Mouse (Mus musculus): Measurements from ENCODE around the gene Sec16b. TPM values are rescaled to one million over a fixed set of nuclear protein-coding genes. Genes with fewer than 3 reads are reported as not detected.

Sec16b gene
- polyA plus RNA-seq, 1 experiment from 2014 or later = 0.74 TPM

GRCm38 (mm10) chr1:157470761-157471386 is 35.7 kb upstream of the Sec16b start:
- Histone ChIP-seq H3K4me3 (ENCODE audit: low read depth, low read length) (no peak overlapping the region), H3K4me1 (ENCODE audit: control insufficient read depth, insufficient read depth, low read length) (no peaks in the 10 kb centered on the region), H3K27me3 (ENCODE audit: control insufficient read depth, insufficient read depth, low read length) (no peaks in the 10 kb centered on the region), H3K4me2 (no peak overlapping the region), H3K27ac (ENCODE audit: low read depth, low read length) (no peak overlapping the region), H3K36me3 (ENCODE audit: control insufficient read depth, insufficient read depth, low read length) (peaks cover 5% of the 10 kb centered on the region; the same call in 1 of the 2 replicates), H3K9ac (ENCODE audit: low read depth, low read length) (no peak overlapping the region), H3K9me3 (replicated peaks; ENCODE audit: control insufficient read depth, low read length) (no peaks in the 10 kb centered on the region)
- 84% methylated on average over 9 of the region's 9 CpGs for WGBS (ENCODE audit: insufficient replicate concordance)
- ATAC-seq (replicated peaks; ENCODE audit: insufficient number of reproducible peaks, low FRiP score, low TSS enrichment) = no peak

- H3K27me3 ChIP-seq (ENCODE audit: control insufficient read depth, insufficient read depth, low read length) = no peaks in the 10 kb centered on the region
- H3K27ac ChIP-seq (ENCODE audit: low read depth, low read length) = no peak overlapping the region
- no peak overlapping the region for H3K4me2 ChIP-seq
- H3K4me1 ChIP-seq (ENCODE audit: control insufficient read depth, insufficient read depth, low read length) = no peaks in the 10 kb centered on the region
- no peaks in the 10 kb centered on the region for H3K9me3 ChIP-seq (replicated peaks; ENCODE audit: control insufficient read depth, low read length)
- no peak overlapping the region for H3K9ac ChIP-seq (ENCODE audit: low read depth, low read length)
- 84% methylated on average over 7 of the region's 7 CpGs for WGBS (ENCODE audit: insufficient replicate concordance)
- ATAC-seq (replicated peaks; ENCODE audit: insufficient number of reproducible peaks, low FRiP score, low TSS enrichment) = no peak
- H3K36me3 ChIP-seq (ENCODE audit: control insufficient read depth, insufficient read depth, low read length) = peaks cover 5% of the 10 kb centered on the region; the same call in 1 of the 2 replicates
- H3K4me3 ChIP-seq (ENCODE audit: low read depth, low read length) = no peak overlapping the region
Observed at GRCm38 (mm10) chr1:157472716-157473115, 33.8 kb upstream of the Sec16b start.

- no peaks in the 10 kb centered on the region for H3K27me3 ChIP-seq (ENCODE audit: control insufficient read depth, insufficient read depth, low read length)
- H3K36me3 ChIP-seq (ENCODE audit: control insufficient read depth, insufficient read depth, low read length) = 0 out of 2 replicates have a peak, but pooled peaks cover 5% of the 10 kb centered on the region
- H3K9ac ChIP-seq (ENCODE audit: low read depth, low read length) = no peak overlapping the region
- no peak for ATAC-seq (replicated peaks; ENCODE audit: insufficient number of reproducible peaks, low FRiP score, low TSS enrichment)
- H3K4me2 ChIP-seq = no peak overlapping the region
- no peak overlapping the region for H3K27ac ChIP-seq (ENCODE audit: low read depth, low read length)
- no peak overlapping the region for H3K4me3 ChIP-seq (ENCODE audit: low read depth, low read length)
- H3K9me3 ChIP-seq (replicated peaks; ENCODE audit: control insufficient read depth, low read length) = no peaks in the 10 kb centered on the region
- 83% methylated on average over 8 of the region's 8 CpGs for WGBS (ENCODE audit: insufficient replicate concordance)
- 0 out of 2 replicates have a peak, but pooled peaks cover under 1% of the 10 kb centered on the region for H3K4me1 ChIP-seq (ENCODE audit: control insufficient read depth, insufficient read depth, low read length)
Observed at GRCm38 (mm10) chr1:157474865-157475264, 31.7 kb upstream of the Sec16b start.

- ATAC-seq (replicated peaks; ENCODE audit: insufficient number of reproducible peaks, low FRiP score, low TSS enrichment) = no peak
- Histone ChIP-seq H3K4me2 (no peak overlapping the region), H3K36me3 (ENCODE audit: control insufficient read depth, insufficient read depth, low read length) (0 out of 2 replicates have a peak, but pooled peaks cover 5% of the 10 kb centered on the region), H3K9ac (ENCODE audit: low read depth, low read length) (no peak overlapping the region), H3K9me3 (replicated peaks; ENCODE audit: control insufficient read depth, low read length) (no peaks in the 10 kb centered on the region), H3K4me3 (ENCODE audit: low read depth, low read length) (no peak overlapping the region), H3K27me3 (ENCODE audit: control insufficient read depth, insufficient read depth, low read length) (no peaks in the 10 kb centered on the region), H3K4me1 (ENCODE audit: control insufficient read depth, insufficient read depth, low read length) (0 out of 2 replicates have a peak, but pooled peaks cover 3% of the 10 kb centered on the region), H3K27ac (ENCODE audit: low read depth, low read length) (no peak overlapping the region)
- WGBS (ENCODE audit: insufficient replicate concordance) = 59% methylated on average over 2 of the region's 2 CpGs
Observed at GRCm38 (mm10) chr1:157476231-157476630, 30.3 kb upstream of the Sec16b start.

GRCm38 (mm10) chr1:157480090-157480489 is 26.4 kb upstream of the Sec16b start:
- 11% methylated on average over 9 of the region's 9 CpGs for WGBS (ENCODE audit: insufficient replicate concordance)

GRCm38 (mm10) chr1:157480901-157481300 is 25.6 kb upstream of the Sec16b start:
- Histone ChIP-seq H3K9me3 (replicated peaks; ENCODE audit: control insufficient read depth, low read length) (no peaks in the 10 kb centered on the region), H3K36me3 (ENCODE audit: control insufficient read depth, insufficient read depth, low read length) (no peaks in the 10 kb centered on the region; the same call in 1 of the 2 replicates), H3K9ac (ENCODE audit: low read depth, low read length) (no peak overlapping the region), H3K4me2 (no peak overlapping the region), H3K27ac (ENCODE audit: low read depth, low read length) (no peak overlapping the region), H3K4me3 (ENCODE audit: low read depth, low read length) (no peak overlapping the region), H3K4me1 (ENCODE audit: control insufficient read depth, insufficient read depth, low read length) (0 out of 2 replicates have a peak, but pooled peaks cover 3% of the 10 kb centered on the region), H3K27me3 (ENCODE audit: control insufficient read depth, insufficient read depth, low read length) (no peaks in the 10 kb centered on the region)
- WGBS (ENCODE audit: insufficient replicate concordance) = 62% methylated on average over 3 of the region's 3 CpGs
- no peak for ATAC-seq (replicated peaks; ENCODE audit: insufficient number of reproducible peaks, low FRiP score, low TSS enrichment)

More at GRCm38 (mm10) chr1:157480090-157480489, 26.4 kb upstream of the Sec16b start:
- ATAC-seq (replicated peaks; ENCODE audit: insufficient number of reproducible peaks, low FRiP score, low TSS enrichment) = no peak
- 0 out of 2 replicates have a peak, but pooled peaks cover 3% of the 10 kb centered on the region for H3K4me1 ChIP-seq (ENCODE audit: control insufficient read depth, insufficient read depth, low read length)
- H3K36me3 ChIP-seq (ENCODE audit: control insufficient read depth, insufficient read depth, low read length) = no peaks in the 10 kb centered on the region; the same call in 1 of the 2 replicates
- no peak overlapping the region for H3K4me2 ChIP-seq
- H3K9ac ChIP-seq (ENCODE audit: low read depth, low read length) = no peak overlapping the region
- no peak overlapping the region for H3K4me3 ChIP-seq (ENCODE audit: low read depth, low read length)
- H3K27me3 ChIP-seq (ENCODE audit: control insufficient read depth, insufficient read depth, low read length) = no peaks in the 10 kb centered on the region
- H3K27ac ChIP-seq (ENCODE audit: low read depth, low read length) = no peak overlapping the region
- H3K9me3 ChIP-seq (replicated peaks; ENCODE audit: control insufficient read depth, low read length) = no peaks in the 10 kb centered on the region

GRCm38 (mm10) chr1:157481666-157482065 is 24.9 kb upstream of the Sec16b start:
- no peak for ATAC-seq (replicated peaks; ENCODE audit: insufficient number of reproducible peaks, low FRiP score, low TSS enrichment)
- no peak overlapping the region for H3K4me3 ChIP-seq (ENCODE audit: low read depth, low read length)
- H3K9ac ChIP-seq (ENCODE audit: low read depth, low read length) = no peak overlapping the region
- no peak overlapping the region for H3K4me2 ChIP-seq
- 0 out of 2 replicates have a peak, but pooled peaks cover 3% of the 10 kb centered on the region for H3K4me1 ChIP-seq (ENCODE audit: control insufficient read depth, insufficient read depth, low read length)
- H3K9me3 ChIP-seq (replicated peaks; ENCODE audit: control insufficient read depth, low read length) = no peaks in the 10 kb centered on the region
- no peak overlapping the region for H3K27ac ChIP-seq (ENCODE audit: low read depth, low read length)
- 80% methylated on average over 6 of the region's 6 CpGs for WGBS (ENCODE audit: insufficient replicate concordance)
- no peaks in the 10 kb centered on the region; the same call in 1 of the 2 replicates for H3K36me3 ChIP-seq (ENCODE audit: control insufficient read depth, insufficient read depth, low read length)
- H3K27me3 ChIP-seq (ENCODE audit: control insufficient read depth, insufficient read depth, low read length) = no peaks in the 10 kb centered on the region

GRCm38 (mm10) chr1:157484161-157484560 is 22.4 kb upstream of the Sec16b start:
- Histone ChIP-seq H3K27me3 (ENCODE audit: control insufficient read depth, insufficient read depth, low read length) (no peaks in the 10 kb centered on the region), H3K9me3 (replicated peaks; ENCODE audit: control insufficient read depth, low read length) (no peaks in the 10 kb centered on the region), H3K27ac (ENCODE audit: low read depth, low read length) (no peak overlapping the region), H3K36me3 (ENCODE audit: control insufficient read depth, insufficient read depth, low read length) (no peaks in the 10 kb centered on the region; the same call in 1 of the 2 replicates), H3K4me3 (ENCODE audit: low read depth, low read length) (no peak overlapping the region), H3K9ac (ENCODE audit: low read depth, low read length) (no peak overlapping the region), H3K4me1 (ENCODE audit: control insufficient read depth, insufficient read depth, low read length) (0 out of 2 replicates have a peak, but pooled peaks cover 3% of the 10 kb centered on the region), H3K4me2 (no peak overlapping the region)
- 87% methylated on average over 4 of the region's 4 CpGs for WGBS (ENCODE audit: insufficient replicate concordance)
- no peak for ATAC-seq (replicated peaks; ENCODE audit: insufficient number of reproducible peaks, low FRiP score, low TSS enrichment)

- H3K27me3 ChIP-seq (ENCODE audit: control insufficient read depth, insufficient read depth, low read length) = no peaks in the 10 kb centered on the region
- H3K4me2 ChIP-seq = no peak overlapping the region
- ATAC-seq (replicated peaks; ENCODE audit: insufficient number of reproducible peaks, low FRiP score, low TSS enrichment) = no peak
- H3K36me3 ChIP-seq (ENCODE audit: control insufficient read depth, insufficient read depth, low read length) = no peaks in the 10 kb centered on the region
- WGBS (ENCODE audit: insufficient replicate concordance) = 76% methylated on average over 1 of the region's 1 CpGs
- no peak overlapping the region for H3K4me3 ChIP-seq (ENCODE audit: low read depth, low read length)
- H3K27ac ChIP-seq (ENCODE audit: low read depth, low read length) = no peak overlapping the region
- H3K4me1 ChIP-seq (ENCODE audit: control insufficient read depth, insufficient read depth, low read length) = 0 out of 2 replicates have a peak, but pooled peaks cover 3% of the 10 kb centered on the region
- H3K9me3 ChIP-seq (replicated peaks; ENCODE audit: control insufficient read depth, low read length) = no peaks in the 10 kb centered on the region
- no peak overlapping the region for H3K9ac ChIP-seq (ENCODE audit: low read depth, low read length)
Observed at GRCm38 (mm10) chr1:157500657-157501056, 5.9 kb upstream of the Sec16b start.

Data from heart, embryonic 11.5 days (tissue).